Mouse (Mus musculus): Measurements from ENCODE around the gene Evl.
"Not testable (repeated sequence)": the region's sequence is repeated elsewhere in the genome, so short reads cannot be mapped to it uniquely, and the experiment has no call there.

Evl gene

DNA sequence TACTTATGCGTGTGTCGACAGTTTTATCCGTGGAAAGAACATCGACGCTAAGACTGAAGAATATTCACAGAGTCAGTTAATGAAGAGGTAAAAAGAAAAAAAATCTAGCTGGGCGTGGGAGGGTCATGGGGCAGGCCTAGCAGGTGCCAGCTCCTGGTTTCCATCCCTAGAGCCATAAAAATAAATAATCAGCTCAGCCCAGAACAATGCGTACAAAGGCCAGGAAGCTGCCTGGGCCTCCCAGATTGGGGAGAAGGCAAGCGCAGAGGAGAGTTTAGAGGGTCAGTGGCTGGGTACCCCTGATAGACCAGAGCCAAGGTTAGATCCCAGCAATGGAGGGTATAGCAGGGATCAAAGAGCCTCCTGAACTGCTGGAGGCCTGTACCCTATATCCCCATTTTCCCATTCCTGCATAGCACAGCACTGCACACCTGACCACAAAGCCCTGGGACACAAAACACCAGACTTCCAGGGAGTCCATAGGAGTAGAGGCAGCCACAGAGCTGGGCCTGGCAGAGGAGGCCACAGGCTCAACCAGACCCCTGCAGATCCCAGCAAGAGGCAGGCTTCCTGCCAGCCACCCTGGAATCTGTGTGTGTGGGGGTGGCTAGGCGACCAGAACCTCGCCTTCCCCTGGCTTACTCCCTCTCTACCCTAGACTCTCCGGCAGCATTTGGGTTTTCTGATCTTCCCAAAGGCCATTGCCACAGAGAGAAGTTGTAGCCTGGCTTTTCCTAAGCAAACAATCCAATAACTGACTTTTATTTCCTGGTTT lies 144.4 kb downstream of the Evl start:
- DNase-seq (ENCODE audit: low spot score in 2 of 2) = no peak

DNA sequence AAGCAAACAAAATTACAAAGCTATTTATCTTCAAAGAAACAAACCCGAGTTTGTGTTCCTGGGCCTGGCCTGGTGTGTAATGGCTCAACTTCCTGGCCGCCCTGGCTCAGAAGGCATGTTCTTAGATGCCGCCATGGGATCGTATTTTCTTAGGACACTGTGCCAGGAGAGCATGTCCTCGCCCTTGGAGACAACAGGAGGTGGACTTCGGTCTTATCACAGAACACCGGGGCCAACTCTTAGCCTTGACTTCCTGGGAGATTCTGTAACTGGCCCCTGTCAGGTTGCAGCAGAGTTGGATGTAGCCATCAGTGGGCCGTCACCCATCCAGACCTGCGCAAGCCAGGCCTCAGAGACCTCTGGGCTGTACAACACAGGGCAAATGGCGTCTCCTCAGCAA lies 145.1 kb downstream of the Evl start:
- DNase-seq (ENCODE audit: low spot score in 2 of 2) = no peak

DNA sequence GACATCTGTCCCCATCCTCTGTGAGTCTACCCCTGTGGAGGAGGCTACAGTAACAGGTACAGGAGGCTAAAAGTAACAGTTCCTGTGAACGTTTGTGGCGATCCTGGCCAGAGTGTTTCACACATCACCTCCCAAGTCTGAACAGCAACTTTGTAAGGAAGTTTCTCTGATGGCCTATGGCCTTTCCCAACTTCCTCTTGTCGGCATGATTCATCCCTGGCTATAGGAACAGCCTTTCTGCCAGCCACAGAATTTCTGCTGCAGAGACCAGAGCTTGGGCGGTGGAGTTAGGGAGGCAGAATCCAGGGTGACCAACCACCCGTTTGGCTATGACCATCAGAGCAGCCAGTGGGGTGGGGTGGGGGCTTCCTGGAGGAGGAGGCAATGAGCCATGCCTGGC lies 145.5 kb downstream of the Evl start:
- DNase-seq (ENCODE audit: low spot score in 2 of 2) = no peak

DNA sequence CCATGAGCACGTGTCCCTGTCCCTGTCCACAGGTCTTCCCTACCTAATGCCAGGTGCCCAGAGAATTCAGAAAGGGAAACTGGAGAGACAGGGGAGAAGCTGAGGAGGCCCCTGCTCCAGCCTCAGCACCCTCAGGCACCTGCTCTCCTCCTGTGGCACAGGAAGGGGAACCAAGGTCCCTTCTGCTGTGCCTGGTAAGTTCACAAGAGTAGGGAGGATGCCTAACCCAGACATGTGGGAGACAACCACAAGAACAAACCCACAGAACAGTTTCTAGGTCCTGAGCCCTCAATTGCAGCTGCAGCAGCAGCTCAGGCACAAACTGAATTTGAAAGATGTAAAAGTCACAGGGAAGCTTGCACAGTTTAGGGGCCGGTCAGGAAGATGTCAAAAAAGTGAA lies 146.7 kb downstream of the Evl start:
- no peak for DNase-seq (ENCODE audit: low spot score in 2 of 2)

DNA sequence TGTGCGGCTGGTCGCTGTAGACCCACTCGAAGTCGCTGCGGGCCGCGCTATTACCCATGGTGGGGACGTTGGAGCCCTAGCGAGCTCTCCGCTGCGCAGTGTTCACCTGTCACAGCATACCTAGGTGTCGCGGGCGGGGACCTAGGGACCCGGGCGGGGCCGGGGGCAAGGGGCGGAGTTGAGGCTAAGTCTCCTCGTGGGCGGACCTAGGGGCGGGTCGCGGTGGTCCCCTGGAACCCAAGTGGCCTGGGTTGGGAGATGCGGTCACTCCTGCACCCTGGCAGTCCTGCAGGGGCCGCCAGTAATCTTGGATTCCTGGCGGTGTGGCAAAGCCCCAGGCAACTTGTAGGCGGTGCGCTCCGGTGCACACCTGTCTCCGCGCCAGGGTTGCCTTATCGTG lies 147.7 kb downstream of the Evl start, which contains the start of gene Degs2:
Gene Degs2 (minus strand): TSS at position 131 of the 400 bp plus-strand sequence.
- no peak for DNase-seq (ENCODE audit: low spot score in 2 of 2)

DNA sequence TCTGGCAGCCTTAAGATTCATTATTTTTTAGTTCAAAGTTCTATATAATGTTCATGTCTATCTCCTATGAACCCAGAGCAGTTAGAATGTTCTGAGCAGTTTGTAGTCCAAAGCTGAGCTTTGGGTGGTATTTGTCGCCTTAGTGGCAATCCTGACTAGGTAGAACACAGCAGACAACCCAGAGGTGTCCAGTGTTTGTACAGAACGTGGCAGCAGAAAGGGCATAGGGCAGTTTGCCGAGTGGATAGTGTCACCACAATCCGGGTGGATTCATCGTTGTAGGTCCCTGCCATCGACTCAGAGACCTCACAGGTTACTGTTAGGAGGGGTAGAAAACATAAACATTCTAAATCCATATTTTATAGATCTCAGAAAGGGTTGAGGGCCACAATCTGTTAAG lies 151.0 kb downstream of the Evl start:
- no peak for DNase-seq (ENCODE audit: low spot score in 2 of 2)

DNA sequence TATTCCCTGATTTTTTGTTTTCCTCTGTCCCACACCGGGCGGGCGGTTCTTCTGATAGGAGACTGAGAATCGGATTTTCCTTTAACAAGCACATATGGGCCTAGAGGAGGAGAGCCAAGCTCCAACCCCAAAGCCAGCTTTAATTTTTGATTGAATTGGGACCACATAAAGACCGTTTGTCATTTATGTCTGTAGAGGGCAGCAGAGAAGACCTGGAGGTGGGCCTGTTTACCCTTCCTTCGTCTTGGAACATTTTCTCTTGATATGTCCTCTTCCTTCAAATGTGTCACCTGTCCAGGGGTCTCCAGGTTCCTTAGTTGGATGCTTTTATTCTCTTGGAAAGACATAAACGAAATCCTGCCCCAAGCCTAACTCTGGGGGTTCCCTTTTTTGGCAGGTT lies 151.6 kb downstream of the Evl start:
- DNase-seq (ENCODE audit: low spot score in 2 of 2) = no peak

DNA sequence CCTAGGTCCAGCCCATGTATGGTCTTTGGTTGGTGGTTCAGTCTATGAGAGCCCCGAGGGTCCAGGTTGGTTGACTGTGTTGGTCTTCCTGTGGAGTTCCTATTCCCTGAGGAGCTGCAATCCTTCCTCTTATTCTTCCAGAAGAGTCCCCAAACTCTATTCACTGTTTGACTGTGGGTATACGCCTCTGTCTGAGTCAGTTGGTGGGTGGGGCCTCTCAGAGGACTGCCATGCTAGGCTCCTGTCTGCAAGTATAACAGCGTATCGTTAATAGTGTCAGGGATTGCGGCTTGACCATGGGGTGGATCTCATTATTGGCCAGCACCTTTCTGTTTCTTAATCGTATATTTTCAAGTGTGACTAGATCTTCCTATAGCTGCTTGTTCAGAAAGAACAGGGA lies 154.9 kb downstream of the Evl start:
- DNase-seq (ENCODE audit: low spot score in 2 of 2) = no peak

DNA sequence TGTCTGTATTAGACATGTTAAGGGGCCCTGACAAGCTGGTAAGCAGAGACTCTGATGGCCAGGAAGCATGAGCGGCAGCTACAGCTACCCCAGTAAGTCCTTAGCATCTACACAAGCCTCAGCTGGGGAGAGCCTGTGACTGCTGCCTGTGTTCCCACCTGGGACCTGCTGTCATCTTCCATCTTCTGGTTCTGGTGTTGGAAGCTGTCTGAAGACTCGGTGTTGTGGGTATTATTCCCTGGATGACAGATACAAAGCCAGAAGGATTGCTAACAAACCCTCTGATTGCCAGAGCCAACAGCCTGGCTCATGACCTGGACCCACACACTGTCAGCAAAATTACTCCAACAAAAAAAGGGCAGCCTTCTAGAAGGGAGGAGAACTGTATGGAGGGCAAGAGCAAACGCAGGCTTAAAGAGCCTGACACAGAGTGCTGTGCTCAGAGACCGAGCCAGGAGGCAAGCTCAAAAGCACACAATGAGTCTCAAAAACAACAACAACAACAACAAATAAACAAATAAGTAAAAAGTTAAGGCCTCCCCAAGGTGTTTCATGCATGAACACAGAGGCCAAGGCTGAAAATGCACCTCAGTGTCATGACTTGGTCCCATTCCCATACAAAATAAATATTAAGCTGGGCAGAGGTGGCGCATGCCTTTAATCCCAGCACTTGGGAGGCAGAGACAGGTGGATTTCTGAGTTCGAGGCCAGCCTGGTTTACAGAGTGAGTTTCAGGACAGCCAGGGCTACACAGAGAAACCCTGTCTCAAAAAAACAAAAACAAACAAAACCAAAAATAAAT lies 155.6 kb downstream of the Evl start:
- DNase-seq (ENCODE audit: low spot score in 2 of 2) = no peak

DNA sequence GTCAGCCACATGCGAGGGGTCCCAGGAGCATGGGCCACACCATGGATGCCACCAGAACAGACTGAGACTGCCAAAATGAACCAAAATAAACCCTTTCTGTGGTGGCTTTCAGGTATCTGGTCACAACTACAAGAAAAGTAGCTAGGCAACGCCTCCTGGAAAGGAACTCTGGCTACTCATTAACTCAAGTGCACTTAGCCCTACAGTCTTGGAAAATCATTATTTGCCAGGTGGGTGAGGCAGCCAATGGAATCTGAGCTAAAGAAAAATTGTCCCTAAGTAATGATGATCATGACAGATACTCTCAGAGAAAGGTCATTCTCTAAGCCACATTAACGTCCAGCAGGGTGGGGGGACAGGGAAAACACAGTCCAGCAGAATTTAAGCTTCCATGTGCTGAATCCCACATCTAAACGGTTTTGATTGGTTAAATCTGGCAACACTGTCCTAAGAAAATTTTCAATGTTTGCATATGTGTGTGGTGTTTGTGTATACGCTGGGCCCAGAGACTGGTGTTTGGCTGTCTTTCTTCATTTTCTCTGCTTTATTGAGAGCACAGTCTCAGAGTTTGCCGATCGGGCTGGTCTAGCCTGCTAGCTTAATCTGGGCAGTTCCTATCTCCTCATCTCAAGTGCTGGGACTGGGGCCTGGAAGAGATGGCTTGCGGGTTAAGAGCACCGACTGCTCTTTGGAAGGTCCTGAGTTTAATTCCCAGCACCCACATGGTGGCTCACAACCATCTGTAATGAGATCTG lies 156.5 kb downstream of the Evl start:
- no peak for DNase-seq (ENCODE audit: low spot score in 2 of 2)

DNA sequence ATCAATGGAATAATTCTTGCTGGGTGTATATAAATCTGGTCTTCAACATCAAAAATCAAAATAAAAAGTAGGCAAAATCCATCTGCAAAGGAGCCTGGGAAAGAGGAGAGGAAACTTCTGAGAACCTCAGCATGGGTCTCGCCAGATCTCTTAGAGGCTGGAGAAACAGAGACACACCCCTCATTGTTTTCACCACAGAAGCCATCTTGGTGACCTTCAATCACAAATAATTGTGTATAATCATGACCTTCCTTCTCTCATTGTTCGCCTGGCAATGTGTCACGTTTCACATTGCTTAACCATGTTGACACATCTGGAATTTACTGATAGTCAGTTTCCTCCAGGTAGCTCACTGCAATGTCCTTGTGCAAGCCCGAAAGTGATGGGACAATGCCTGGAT lies 158.0 kb downstream of the Evl start:
- DNase-seq (ENCODE audit: low spot score in 2 of 2) = no peak

DNA sequence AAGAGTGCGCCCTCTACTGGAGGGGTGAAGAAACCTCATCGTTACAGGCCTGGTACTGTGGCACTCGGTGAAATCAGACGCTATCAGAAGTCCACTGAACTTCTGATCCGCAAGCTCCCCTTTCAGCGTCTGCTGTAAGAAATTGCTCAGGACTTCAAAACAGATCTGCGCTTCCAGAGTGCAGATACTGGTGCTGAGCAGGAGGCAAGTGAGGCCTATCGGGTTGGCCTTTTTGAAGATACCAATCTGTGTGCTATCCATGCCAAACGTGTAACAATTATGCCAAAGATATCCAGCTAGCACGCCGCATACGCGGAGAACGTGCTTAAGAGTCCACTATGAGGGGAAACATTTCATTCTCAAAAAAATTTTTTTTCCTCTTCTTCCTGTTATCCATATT lies 159.5 kb downstream of the Evl start:
- not testable (repeated sequence) for DNase-seq (ENCODE audit: low spot score in 2 of 2)

DNA sequence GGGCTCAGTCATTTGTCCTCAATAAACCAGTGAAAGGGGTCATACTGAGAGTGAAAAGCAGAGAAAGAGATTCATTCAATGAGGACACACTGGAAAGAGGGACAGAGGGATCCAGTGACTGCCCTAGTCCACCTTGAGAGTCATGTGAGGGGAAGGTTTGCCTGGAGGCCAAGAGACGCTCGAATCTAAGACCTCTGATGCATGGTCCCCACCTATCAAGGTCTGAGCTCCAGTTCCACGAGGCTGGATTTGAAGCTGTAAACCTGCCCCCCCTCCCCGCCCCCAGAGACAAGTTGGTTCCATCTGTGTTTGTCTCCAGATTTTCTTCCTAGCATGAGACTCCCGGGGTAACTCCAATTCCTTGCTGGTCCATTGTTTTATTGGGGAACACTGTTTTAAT lies 161.3 kb downstream of the Evl start:
- DNase-seq (ENCODE audit: low spot score in 2 of 2) = no peak

DNA sequence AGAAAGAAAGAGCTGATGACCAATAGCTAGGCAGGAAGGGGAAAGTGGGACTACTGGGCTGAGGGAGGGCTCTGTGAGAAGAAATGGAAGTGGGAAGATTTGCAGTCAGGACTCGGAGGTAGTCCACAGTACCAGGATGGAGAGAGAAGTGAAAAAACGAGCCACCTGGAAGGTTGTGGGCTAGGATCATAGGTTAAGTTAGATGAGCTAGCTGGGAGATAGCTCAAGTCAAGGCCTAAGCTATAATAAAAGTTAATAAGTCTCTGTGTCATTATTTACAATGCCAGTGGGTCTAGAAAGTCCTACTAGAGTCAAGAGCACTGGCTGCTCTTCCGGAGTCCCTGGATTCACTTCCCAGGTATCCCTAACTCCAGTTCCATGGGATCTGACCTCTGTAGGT lies 164.0 kb downstream of the Evl start:
- no peak for DNase-seq (ENCODE audit: low spot score in 2 of 2)

DNA sequence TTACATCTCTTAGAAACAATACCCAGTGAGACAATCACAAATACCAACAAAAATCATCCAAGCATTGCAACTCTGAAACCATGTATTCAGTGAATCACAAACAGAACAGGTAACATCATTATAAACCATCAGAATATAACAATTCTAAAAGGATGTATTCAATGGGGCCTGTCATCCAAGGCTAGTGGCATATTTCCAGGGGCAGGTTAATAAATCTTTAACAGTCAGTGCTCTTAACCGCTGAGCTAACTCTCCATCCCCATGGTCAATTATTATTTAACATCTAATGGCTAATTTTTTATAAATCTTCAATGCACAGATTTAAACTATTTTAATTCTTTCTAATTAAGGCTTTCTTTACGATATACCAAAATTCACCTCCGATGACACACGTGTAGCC lies 167.9 kb downstream of the Evl start:
- DNase-seq (ENCODE audit: low spot score in 2 of 2) = no peak

DNA sequence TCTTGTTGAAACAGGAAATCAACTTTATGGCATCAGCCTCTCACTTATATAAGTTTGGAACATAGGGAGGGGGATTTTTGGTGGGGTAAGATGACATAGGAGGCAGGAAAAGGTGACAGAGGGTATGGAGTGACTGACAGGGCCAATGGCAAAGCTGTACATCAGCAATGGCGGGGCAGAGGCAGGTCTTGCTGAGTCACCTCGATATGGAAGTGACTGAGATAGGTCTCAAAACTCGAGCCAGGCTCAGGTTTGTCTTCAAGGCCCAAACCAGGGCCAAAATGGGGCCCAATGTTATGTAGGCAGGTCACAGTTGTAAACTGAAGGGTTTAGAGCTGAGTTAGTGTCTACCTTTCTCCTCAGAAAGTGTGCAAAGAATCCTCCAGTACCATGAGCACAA lies 169.3 kb downstream of the Evl start:
- DNase-seq (ENCODE audit: low spot score in 2 of 2) = no peak

DNA sequence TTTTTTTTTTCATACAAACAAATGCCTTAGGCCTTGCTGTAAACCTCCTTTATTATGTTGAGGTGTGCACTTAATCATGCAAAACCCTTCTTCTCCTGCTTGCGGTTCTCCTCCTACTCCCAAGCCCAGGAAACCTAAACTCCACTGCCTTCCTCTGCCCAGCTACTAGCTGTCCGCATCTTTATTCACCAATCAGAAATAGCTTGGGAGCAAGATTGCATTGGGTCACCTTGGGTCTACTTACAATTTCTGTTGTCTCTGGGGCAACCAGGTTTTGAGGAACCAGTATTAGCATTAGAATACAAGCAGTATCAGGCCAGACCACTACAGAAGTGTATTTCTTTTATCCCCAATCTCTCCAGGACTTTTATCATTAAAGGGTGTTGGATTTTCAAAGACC lies 179.9 kb downstream of the Evl start:
- no peak for DNase-seq (ENCODE audit: low spot score in 2 of 2)

DNA sequence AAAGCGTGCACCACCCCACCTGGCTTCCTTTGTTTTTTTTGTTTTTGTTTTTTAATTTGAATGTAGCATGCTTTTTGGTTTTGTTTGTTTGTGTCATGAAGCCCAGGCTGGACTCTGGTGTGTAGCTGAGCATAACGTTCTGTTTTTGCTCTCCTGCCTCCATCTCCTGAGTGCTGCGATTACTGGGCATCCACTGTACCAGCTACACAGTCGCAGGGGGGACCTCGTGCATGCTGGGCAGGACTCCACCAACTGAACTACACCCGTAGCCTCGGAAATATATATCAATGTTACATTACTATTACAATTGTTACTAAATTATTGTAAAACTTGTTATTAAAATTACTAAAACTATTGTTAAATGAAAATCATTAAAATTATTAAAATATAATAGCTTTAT lies 183.3 kb downstream of the Evl start:
- no peak for DNase-seq (ENCODE audit: low spot score in 2 of 2)

Measured in frontal cortex, postnatal 10 days (tissue).